Mouse (Mus musculus) liver, embryonic 14.5 days (tissue): ENCODE measurements at regions not wholly inside any gene's neighbourhood (a gene's known extent, or its start where the extent isn't known, plus 50 kb on each side); places are given as distances from the start of the nearest gene placed in this dataset.

ENCODE experiments used
- ATAC-seq: fragments of 200-750 bp; cut with Nextera tagmentation; 2 replicates; pipeline ENCODE4 v1.8.0; 2017; ENCODE audit warnings: moderate number of reproducible peaks, mild to moderate bottlenecking, moderate library complexity; ENCODE audit not compliant: insufficient read depth
- DNase-seq, 3 experiments: peaks; one replicate each; pipeline ENCODE4 v3.0.0-alpha.2; 2012 to 2013; ENCODE audit warnings: low read depth in 3 of 3, low spot score in 3 of 3
- H3K27ac ChIP-seq: fragments of 300-500 bp; sonication (generic); 2 replicates; pipeline ENCODE4 v1.5.1; 2014; ENCODE audit warnings: moderate library complexity, mild to moderate bottlenecking, control low read depth, inconsistent platforms
- H3K27me3 ChIP-seq: fragments of 300-500 bp; sonication (generic); 2 replicates; pipeline ENCODE4 v1.6.1; 2014; ENCODE audit warnings: mild to moderate bottlenecking, low read length, moderate library complexity; ENCODE audit not compliant: control insufficient read depth, insufficient read depth
- H3K36me3 ChIP-seq: fragments of 300-500 bp; sonication (generic); replicated peaks from 2 replicates; pipeline ENCODE4 v1.6.1; 2014; ENCODE audit warnings: low read depth; ENCODE audit not compliant: control insufficient read depth, insufficient read depth
- H3K4me1 ChIP-seq, 2 experiments: fragments of 200-500 bp in 1 of 2; fragments of 300-500 bp in 1 of 2; sonication (generic) in 1 of 2; replicated peaks; 2 replicates each; pipeline ENCODE4 v1.6.1; 2012 to 2014; ENCODE audit warnings: antibody characterized with exemption in 1 of 2, inconsistent platforms in 1 of 2, low read length in 1 of 2; ENCODE audit not compliant: control insufficient read depth in 2 of 2, insufficient read depth in 2 of 2
- H3K4me2 ChIP-seq: fragments of 300-500 bp; sonication (generic); 2 replicates; pipeline ENCODE4 v1.6.1; 2014; ENCODE audit warnings: low read depth, mild to moderate bottlenecking, control low read depth, moderate library complexity
- H3K4me3 ChIP-seq, 2 experiments: fragments of 200-500 bp in 1 of 2; fragments of 300-500 bp in 1 of 2; sonication (generic) in 1 of 2; 2 replicates each; pipeline ENCODE4 v1.5.1; 2012 to 2014; ENCODE audit warnings: low read depth in 2 of 2, low read length in 2 of 2, mild to moderate bottlenecking in 2 of 2, control low read depth in 1 of 2, inconsistent platforms in 1 of 2, moderate library complexity in 1 of 2; ENCODE audit not compliant: insufficient read depth in 1 of 2
- H3K9ac ChIP-seq: fragments of 300-500 bp; sonication (generic); replicated peaks from 2 replicates; pipeline ENCODE4 v1.6.1; 2014; ENCODE audit warnings: mild to moderate bottlenecking, control low read depth, moderate library complexity
- H3K9me3 ChIP-seq: fragments of 300-500 bp; sonication (generic); 2 replicates; pipeline ENCODE4 v1.6.1; 2016; ENCODE audit warnings: low read length, mixed read lengths; ENCODE audit not compliant: control insufficient read depth
- CTCF ChIP-seq: IDR thresholded peaks from 2 replicates; pipeline ENCODE4 v1.5.1; 2016; ENCODE audit warnings: antibody characterized with exemption, low read depth, control low read depth
- EP300 ChIP-seq: IDR thresholded peaks from 2 replicates; pipeline ENCODE4 v1.6.1; 2016; ENCODE audit warnings: antibody characterized with exemption, low read depth
- WGBS: fragments of 180-500 bp; shearing (Covaris S2); extraction: QIAGEN DNeasy Blood & Tissue Kit; methylation state at CpG from one replicate; pipeline ENCODE4 v1.1.7; 2014; ENCODE audit not compliant: insufficient replicate concordance; 5-methylcytosine and 5-hydroxymethylcytosine counted together
- microRNA-seq: library from miRNA; unstranded; fragments of <30 nt; microRNA quantifications from one replicate; pipeline ENCODE4, GENCODE M21; 2016

DNA sequence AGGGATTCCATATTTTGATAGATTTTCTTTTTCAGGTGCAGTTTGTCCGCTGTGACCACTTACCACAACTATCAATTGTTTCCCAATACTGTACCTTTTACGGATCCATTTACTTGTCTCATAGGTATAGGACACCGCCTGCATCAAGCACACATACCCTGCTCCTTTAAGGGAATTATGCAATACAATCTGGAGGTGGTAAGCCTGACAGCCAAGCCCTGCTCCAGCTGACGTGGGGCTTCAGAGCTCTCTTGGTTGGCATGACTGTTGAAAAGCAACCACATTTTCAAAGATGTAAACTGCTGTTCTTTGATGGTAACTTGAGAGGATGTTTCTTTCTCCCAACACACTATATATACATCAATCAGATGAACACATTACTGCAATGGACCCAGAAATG lies 288.2 kb downstream of the Lrig3 start:
- DNase-seq (no peak), ATAC-seq (no peak)
- H3K36me3 ChIP-seq, result no peaks in the 10 kb centered on the region
- no peak overlapping the region for H3K4me3 ChIP-seq
- no peaks in the 10 kb centered on the region for H3K27me3 ChIP-seq
- no peak overlapping the region for H3K4me2 ChIP-seq
- TF ChIP-seq EP300, result no peak
- TF ChIP-seq CTCF, result no peak
- H3K9ac ChIP-seq, result no peak overlapping the region
- H3K4me1 ChIP-seq, result no peaks in the 10 kb centered on the region
- 50% methylated on average over 4 of the region's 4 CpGs for WGBS
- no peak overlapping the region for H3K27ac ChIP-seq
- no peaks in the 10 kb centered on the region for H3K9me3 ChIP-seq

DNA sequence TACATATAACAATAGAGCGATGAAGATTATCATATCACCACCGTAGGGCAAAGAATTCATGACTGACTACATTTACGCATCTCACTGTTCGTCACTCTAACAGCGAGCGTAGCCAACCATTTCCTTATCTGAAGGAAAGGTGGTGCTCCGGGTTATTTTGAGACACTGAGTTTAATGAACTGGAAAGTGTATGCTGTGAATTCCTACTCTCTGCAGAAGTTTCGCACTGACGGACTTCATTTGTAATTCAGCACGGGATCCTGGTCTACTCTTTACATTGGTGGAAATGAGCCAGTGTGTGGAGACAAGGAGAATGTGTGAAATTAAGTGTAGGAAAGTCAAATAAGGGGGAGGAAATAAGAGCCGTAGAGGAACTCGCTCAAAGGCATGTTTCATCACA lies 283.2 kb downstream of the Lrig3 start:
- Histone ChIP-seq H3K9ac (no peak overlapping the region), H3K4me2 (no peak overlapping the region), H3K27ac (no peak overlapping the region), H3K27me3 (no peaks in the 10 kb centered on the region), H3K9me3 (no peaks in the 10 kb centered on the region), H3K4me1 (no peaks in the 10 kb centered on the region), H3K36me3 (no peaks in the 10 kb centered on the region), H3K4me3 (no peak overlapping the region)
- 73% methylated on average over 12 of the region's 12 CpGs for WGBS
- DNase-seq, result no peak
- no peak for ATAC-seq
- no peak for TF ChIP-seq CTCF
- TF ChIP-seq EP300, result no peak

DNA sequence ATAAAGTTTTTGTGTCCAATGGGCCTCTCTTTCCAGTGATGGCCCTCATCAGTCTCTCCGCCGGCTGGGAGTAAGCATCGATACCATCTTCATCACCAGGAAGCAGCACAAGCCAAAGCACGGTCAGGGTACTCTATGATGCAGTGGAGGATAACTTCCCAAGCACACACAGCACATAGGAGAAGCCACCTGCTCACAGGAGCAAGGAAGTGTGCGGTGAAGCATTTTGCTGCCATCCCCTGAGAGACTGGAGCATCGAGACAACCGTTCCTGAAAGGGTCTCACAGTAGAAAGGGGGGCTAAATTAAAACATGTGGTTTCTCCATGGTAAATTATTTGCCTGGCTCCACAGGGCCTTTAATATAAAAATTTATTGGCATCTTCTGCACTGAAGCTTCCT lies 277.1 kb downstream of the Lrig3 start:
- no peak for DNase-seq
- H3K9me3 ChIP-seq, result no peaks in the 10 kb centered on the region
- H3K27ac ChIP-seq, result no peak overlapping the region
- no peak overlapping the region for H3K4me3 ChIP-seq
- H3K4me2 ChIP-seq, result no peak overlapping the region
- TF ChIP-seq CTCF, result no peak
- no peak for TF ChIP-seq EP300
- no peaks in the 10 kb centered on the region for H3K27me3 ChIP-seq
- ATAC-seq, result no peak
- 81% methylated on average over 7 of the region's 7 CpGs for WGBS
- no peaks in the 10 kb centered on the region for H3K4me1 ChIP-seq
- no peak overlapping the region for H3K9ac ChIP-seq
- H3K36me3 ChIP-seq, result no peaks in the 10 kb centered on the region

DNA sequence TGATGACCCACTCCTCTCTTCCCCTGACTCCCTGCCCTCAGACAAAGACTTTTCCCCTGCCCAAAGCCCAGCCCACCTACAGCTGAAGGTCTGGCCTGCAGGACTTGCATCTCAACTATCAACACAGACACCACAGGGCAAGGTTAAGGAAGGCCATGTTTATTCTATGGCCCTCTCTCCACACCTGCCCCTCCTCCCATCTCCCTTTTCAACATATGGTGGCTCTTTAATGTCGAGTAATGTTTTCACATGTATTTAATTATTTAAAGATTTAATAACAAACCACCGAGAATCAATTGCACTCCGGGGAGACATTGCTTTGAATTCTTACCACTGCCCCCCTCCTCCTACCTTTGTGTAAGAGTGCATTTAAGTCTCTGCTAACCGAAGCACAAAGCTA lies 273.6 kb downstream of the Lrig3 start:
- WGBS, result 60% methylated on average over 4 of the region's 4 CpGs
- no peaks in the 10 kb centered on the region for H3K36me3 ChIP-seq
- no peak for ATAC-seq

More for the DNA sequence above, 273.6 kb downstream of the Lrig3 start:
- Histone ChIP-seq H3K4me3 (no peak overlapping the region), H3K27me3 (no peaks in the 10 kb centered on the region), H3K4me1 (no peaks in the 10 kb centered on the region), H3K4me2 (no peak overlapping the region), H3K9ac (no peak overlapping the region), H3K9me3 (no peaks in the 10 kb centered on the region), H3K27ac (no peak overlapping the region)
- TF ChIP-seq CTCF, result no peak
- no peak for TF ChIP-seq EP300
- no peak for DNase-seq

Small RNAs in the stretch of these regions (microRNA-seq; reads per million reads assigned to microRNA genes)
- gene Mir378d, result 5.5 reads per million, percentile 9 among the genes with 10 or more reads in this experiment
